Mouse (Mus musculus): ENCODE measurements around the gene Lsm14b.

The Lsm14b gene

GRCm38 (mm10) chr2:180020091-180020661 is 4.6 kb upstream of the Lsm14b start:
- DNase-seq, result peak; percentile 54 to 69

GRCm38 (mm10) chr2:180020919-180021318 is 3.9 kb upstream of the Lsm14b start:
- peak; percentile 37 to 46 for DNase-seq

GRCm38 (mm10) chr2:180022751-180023150 is 2.0 kb upstream of the Lsm14b start:
- no peak for DNase-seq

- DNase-seq, result peak in 1 of 2 experiments; percentile 66
These were observed 511 bp downstream of the Lsm14b start for GRCm38 (mm10) chr2:180025135-180025860.

- DNase-seq, result no peak
These were observed 1.0 kb downstream of the Lsm14b start for GRCm38 (mm10) chr2:180025861-180026200.

GRCm38 (mm10) chr2:180027768-180028167 is 3.0 kb downstream of the Lsm14b start:
- DNase-seq, result peak in 1 of 2 experiments; percentile 30

GRCm38 (mm10) chr2:180031270-180031669 is 6.5 kb downstream of the Lsm14b start:
- DNase-seq, result no peak

GRCm38 (mm10) chr2:180032925-180033324 is 8.1 kb downstream of the Lsm14b start:
- DNase-seq, result no peak

- no peak for DNase-seq
These were observed 9.2 kb downstream of the Lsm14b start for GRCm38 (mm10) chr2:180033956-180034355.

GRCm38 (mm10) chr2:180034753-180035152 is 10.0 kb downstream of the Lsm14b start:
- DNase-seq, result no peak

GRCm38 (mm10) chr2:180040406-180040805 is 15.6 kb downstream of the Lsm14b start:
- no peak for DNase-seq

GRCm38 (mm10) chr2:180041577-180042255 is 16.9 kb downstream of the Lsm14b start:
- DNase-seq, result no peak

GRCm38 (mm10) chr2:180042256-180042857 is 17.6 kb downstream of the Lsm14b start, which contains the start of the genes Psma7 and Ss18l1:
TSS of gene Psma7 (minus strand) at chr2:180042433.
TSS of gene Ss18l1 (plus strand) at chr2:180042509.
- peak; percentile 87 to 93 for DNase-seq

GRCm38 (mm10) chr2:180042858-180043515 is 18.2 kb downstream of the Lsm14b start:
- peak; percentile 46 to 62 for DNase-seq

- peak in 1 of 2 experiments; percentile 26 for DNase-seq
These were observed 20.5 kb downstream of the Lsm14b start for GRCm38 (mm10) chr2:180045283-180045682.

GRCm38 (mm10) chr2:180047580-180047979 is 22.8 kb downstream of the Lsm14b start:
- DNase-seq, result no peak

- no peak for DNase-seq
These were observed 23.3 kb downstream of the Lsm14b start for GRCm38 (mm10) chr2:180047980-180048635.

- peak; percentile 92 for DNase-seq
These were observed 26.2 kb downstream of the Lsm14b start for GRCm38 (mm10) chr2:180050986-180051385.

GRCm38 (mm10) chr2:180051986-180052733 is 27.4 kb downstream of the Lsm14b start:
- DNase-seq, result peak in 1 of 2 experiments; percentile 27

GRCm38 (mm10) chr2:180053001-180053400 is 28.2 kb downstream of the Lsm14b start:
- DNase-seq, result no peak

- DNase-seq, result no peak
These were observed 38.7 kb downstream of the Lsm14b start for GRCm38 (mm10) chr2:180063338-180064131.
